Mouse (Mus musculus) gastrocnemius, postnatal 4 days (tissue): Measurements from ENCODE around the gene Gm6904. TPM values are rescaled to one million over a fixed set of nuclear protein-coding genes. Genes with fewer than 3 reads are reported as not detected.

Source experiments
- total RNA-seq, 2 experiments: library from RNA; stranded (reverse); gene quantifications; 2 replicates each; pipeline ENCODE4 v1.2.3; 2021

Gene Gm6904
- total RNA-seq, 2 experiments from 2014 or later: not detected

Other genes starting within 250 kb of the Gm6904 start
- not detected for gene 1700129C05Rik, start 117.3 kb downstream of the Gm6904 start, total RNA-seq
- gene Gm5142, start 81.5 kb downstream of the Gm6904 start, total RNA-seq: not detected
- 10 to 100 TPM; 26.4 to 26.9 TPM for gene Rcbtb1, start 59.0 kb downstream of the Gm6904 start, total RNA-seq
- gene Phf11a, start 37.3 kb upstream of the Gm6904 start, total RNA-seq: not detected
- under 1 TPM; 0.23 to 0.39 TPM for gene Phf11b, start 81.1 kb upstream of the Gm6904 start, total RNA-seq
- gene Phf11d, start 105.3 kb upstream of the Gm6904 start, total RNA-seq: 1 to 10 TPM; 2.3 to 2.4 TPM
- 1 to 10 TPM in 1 of 2 experiments, under 1 TPM in 1; 0.67 to 1.0 TPM for gene Phf11c, start 135.2 kb upstream of the Gm6904 start, total RNA-seq
- 1 to 10 TPM; 8.2 to 8.5 TPM for gene Setdb2, start 180.7 kb upstream of the Gm6904 start, total RNA-seq
- gene Cab39l, start 180.8 kb upstream of the Gm6904 start, total RNA-seq: 10 to 100 TPM; 18.7 to 19.9 TPM